Mouse (Mus musculus) kidney, postnatal 4 days (tissue): Measurements from ENCODE around the gene Serpind1.
A peak's percentile ranks its signal among the peaks of the same experiment; 100 is the strongest.

ENCODE experiments used
- DNase-seq, 2 experiments: peaks; one replicate each; pipeline ENCODE4 v3.0.0; 2021; ENCODE audit warnings: mixed read lengths in 2 of 2

The Serpind1 gene

GRCm38 (mm10) chr16:17356031-17356430 is 24.9 kb downstream of the Serpind1 start:
- no peak for DNase-seq

DNA sequence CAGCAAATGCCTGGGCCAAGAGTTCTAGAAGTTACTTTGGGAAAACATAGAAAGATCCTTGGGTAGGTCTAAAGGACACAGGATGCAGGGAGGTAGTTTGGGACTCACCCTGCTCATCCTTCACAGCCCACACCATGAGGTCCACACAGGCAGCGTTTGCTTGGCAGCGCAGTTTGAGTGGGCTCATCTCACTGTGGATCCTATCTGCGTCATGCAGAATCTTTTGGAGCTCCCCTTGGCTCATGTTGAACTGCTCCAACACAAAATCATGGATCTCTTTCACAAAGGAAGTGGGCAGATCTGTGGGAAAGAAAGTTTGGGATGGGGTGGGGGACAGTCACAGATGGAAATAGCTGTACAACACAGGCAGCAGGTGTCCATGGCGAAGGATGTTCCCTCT is 27.6 kb downstream of the Serpind1 start:
- no peak for DNase-seq

DNA sequence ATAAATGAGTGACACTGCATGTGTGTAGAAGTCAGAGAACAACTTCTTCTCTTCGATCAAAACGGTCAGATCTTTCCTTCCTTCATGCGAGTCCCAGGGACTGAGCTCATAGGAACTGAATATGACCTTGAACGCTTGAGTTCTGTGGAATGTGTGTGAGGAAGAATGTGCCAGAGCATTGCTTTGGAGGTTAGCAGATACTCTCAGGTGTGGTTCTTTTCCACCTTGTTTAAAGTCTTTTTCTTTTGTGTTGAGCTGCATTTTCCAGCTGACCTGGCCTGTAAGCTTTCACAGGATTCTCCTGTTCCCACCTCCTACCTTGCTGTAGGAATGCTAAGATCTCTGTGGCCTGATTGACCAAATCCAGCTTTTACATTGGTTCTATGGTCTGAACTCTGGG is 51.1 kb downstream of the Serpind1 start:
- no peak for DNase-seq

GRCm38 (mm10) chr16:17383594-17384326 is 52.6 kb downstream of the Serpind1 start:
- no peak for DNase-seq

DNA sequence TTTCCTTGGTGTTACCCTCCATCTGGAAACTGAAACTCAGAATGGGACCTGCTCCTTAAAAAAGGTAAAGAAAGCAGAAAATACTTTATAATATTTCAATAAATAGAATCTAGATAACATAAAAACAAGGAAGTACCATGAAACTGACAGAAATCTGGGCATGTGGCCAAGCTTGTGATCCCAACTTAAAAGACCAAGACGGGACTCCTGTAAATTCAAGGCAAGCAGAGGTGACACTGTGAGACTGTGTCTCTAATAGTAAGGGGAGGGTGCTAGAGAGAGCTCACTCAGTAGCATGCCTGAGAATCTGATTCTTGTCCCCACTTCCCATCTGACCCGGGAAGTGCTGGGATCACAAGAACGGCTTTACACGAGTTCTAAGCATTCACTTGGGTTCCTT is 61.6 kb downstream of the Serpind1 start:
- peak; percentile 19 to 34 for DNase-seq
